Mouse (Mus musculus) olfactory bulb, adult 2 months (tissue): ENCODE results near the gene Sox2. TPM values are rescaled to one million over a fixed set of nuclear protein-coding genes. Genes with fewer than 3 reads are reported as not detected.

ENCODE experiments used
- H3K27ac ChIP-seq: fragments of 200-500 bp; 2 replicates; pipeline ENCODE4 v1.5.1; 2012; ENCODE audit warnings: low read depth, low read length; ENCODE audit not compliant: insufficient read depth
- H3K4me1 ChIP-seq: fragments of 200-500 bp; 2 replicates; pipeline ENCODE4 v1.6.1; 2012; ENCODE audit warnings: low read length; ENCODE audit not compliant: control insufficient read depth, insufficient read depth
- H3K4me3 ChIP-seq: fragments of 200-500 bp; 2 replicates; pipeline ENCODE4 v1.5.1; 2012; ENCODE audit warnings: mild to moderate bottlenecking, low read depth, low read length, moderate library complexity; ENCODE audit not compliant: insufficient read depth
- CTCF ChIP-seq: fragments of 200-500 bp; IDR thresholded peaks from 2 replicates; pipeline ENCODE4 v1.5.1; 2012; ENCODE audit warnings: low read depth, mild to moderate bottlenecking, low read length, moderate library complexity; ENCODE audit not compliant: insufficient read depth
- POLR2A ChIP-seq: fragments of 200-500 bp; IDR thresholded peaks from 2 replicates; pipeline ENCODE4 v1.6.1; 2012; ENCODE audit warnings: mild to moderate bottlenecking, low read depth, low read length, moderate library complexity; ENCODE audit not compliant: insufficient read depth
- WGBS: fragments of 180-500 bp; shearing (Covaris S2); methylation state at CpG from one replicate; pipeline ENCODE4 v1.1.7; 2018; 5-methylcytosine and 5-hydroxymethylcytosine counted together
- polyA plus RNA-seq: library from polyadenylated mRNA; stranded (reverse); fragments of >200 nt; gene quantifications from 2 replicates; pipeline ENCODE4 v1.2.4, GENCODE M21; 2012; ENCODE audit warnings: low replicate concordance; ENCODE audit not compliant: missing spikeins, insufficient read depth, insufficient read length

Gene Sox2
- polyA plus RNA-seq, result not detected in 2 replicates

DNA sequence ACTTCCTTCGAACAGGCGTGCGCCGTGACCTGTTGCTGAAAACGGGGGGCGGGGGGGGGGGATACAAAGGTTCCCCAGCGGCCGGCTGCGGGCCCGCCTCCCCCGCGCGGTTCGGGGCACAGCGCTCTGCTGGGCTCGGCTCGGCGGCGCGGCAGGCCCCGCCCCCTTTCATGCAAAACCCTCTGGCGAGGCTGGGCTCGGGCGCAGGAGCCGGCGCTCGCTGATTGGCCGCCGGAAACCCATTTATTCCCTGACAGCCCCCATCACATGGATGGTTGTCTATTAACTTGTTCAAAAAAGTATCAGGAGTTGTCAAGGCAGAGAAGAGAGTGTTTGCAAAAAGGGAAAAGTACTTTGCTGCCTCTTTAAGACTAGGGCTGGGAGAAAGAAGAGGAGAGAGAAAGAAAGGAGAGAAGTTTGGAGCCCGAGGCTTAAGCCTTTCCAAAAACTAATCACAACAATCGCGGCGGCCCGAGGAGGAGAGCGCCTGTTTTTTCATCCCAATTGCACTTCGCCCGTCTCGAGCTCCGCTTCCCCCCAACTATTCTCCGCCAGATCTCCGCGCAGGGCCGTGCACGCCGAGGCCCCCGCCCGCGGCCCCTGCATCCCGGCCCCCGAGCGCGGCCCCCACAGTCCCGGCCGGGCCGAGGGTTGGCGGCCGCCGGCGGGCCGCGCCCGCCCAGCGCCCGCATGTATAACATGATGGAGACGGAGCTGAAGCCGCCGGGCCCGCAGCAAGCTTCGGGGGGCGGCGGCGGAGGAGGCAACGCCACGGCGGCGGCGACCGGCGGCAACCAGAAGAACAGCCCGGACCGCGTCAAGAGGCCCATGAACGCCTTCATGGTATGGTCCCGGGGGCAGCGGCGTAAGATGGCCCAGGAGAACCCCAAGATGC is at the start of gene Sox2:
Sox2 (plus strand) TSS at position 680 of the 895 bp plus-strand sequence.
- WGBS, result under 1% methylated on average over 86 of the region's 86 CpGs
- Histone ChIP-seq H3K4me1 (peaks cover 12% of the 10 kb centered on the region), H3K4me3 (peak within 1 kb of the TSS; percentile 79), H3K27ac (peak within 1 kb of the TSS; percentile 93)
- TF ChIP-seq CTCF, result no peak
- no peak for TF ChIP-seq POLR2A

DNA sequence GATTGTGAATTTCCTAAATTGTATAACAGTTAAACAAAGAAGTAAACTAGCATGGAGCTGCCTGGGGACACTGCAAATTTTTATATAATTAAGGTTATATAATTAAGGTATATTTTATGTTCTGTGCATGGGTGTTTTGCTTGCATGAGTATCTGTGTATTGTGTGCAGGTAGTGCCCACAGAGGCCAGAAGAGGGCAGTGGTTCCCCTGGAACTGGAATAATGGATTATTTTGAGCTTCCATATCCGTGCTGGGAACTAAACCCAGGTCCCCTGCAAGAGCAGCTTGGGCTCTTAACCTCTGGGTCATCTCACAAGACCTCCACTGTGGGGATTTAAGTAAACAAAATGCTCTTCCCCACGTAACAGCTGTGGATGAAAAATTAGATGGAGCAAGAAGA is 49.1 kb upstream of the Sox2 start:
- no peak overlapping the region for H3K27ac ChIP-seq
- TF ChIP-seq POLR2A, result no peak
- no peak for TF ChIP-seq CTCF
- 89% methylated on average over 2 of the region's 2 CpGs for WGBS
- no peak overlapping the region for H3K4me3 ChIP-seq
- no peaks in the 10 kb centered on the region for H3K4me1 ChIP-seq

DNA sequence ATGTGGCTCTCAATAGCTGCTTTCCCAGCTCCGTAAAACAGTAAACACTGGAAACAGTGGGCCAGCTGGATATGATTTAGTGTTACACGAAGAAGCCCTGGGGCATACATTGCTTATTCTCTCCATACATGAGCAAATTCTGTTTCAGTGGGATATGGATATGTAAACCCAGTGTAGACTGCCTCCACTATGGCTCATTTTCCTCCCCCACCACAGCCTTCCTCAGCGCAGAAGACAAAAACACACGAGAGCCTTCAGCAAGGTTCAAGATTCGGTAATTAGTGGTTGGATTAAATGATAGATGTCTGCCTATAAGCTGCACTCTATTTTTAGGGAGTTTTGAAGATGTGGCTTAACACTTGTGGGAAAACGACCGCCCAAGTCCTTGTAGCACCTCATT is 36.1 kb upstream of the Sox2 start:
- Histone ChIP-seq H3K27ac (0 out of 2 replicates have a peak overlapping the region, but pooled peaks have one; percentile 33), H3K4me3 (no peak overlapping the region), H3K4me1 (peaks cover 10% of the 10 kb centered on the region; the same call in 1 of the 2 replicates)
- no peak for TF ChIP-seq POLR2A
- TF ChIP-seq CTCF, result no peak
- WGBS, result 55% methylated on average over 7 of the region's 7 CpGs

DNA sequence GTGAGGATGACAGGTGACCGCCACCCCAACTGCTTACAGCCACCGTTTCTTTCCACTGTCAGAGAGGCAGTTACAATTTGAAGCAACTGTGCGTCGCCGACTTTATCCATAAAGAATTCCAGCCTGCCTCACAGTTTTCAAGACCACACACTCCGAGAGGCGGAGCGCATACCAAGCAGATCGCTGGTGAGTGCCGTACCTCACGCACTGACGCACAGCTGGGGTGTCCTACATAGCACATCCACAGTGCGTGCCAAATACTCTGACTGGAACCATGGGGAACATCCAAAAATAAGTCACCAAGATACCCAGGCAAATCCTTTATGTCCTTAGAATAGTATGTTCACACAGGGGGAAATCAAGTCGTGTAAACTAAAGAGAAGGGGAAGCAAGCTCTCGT is 34.7 kb upstream of the Sox2 start:
- no peak overlapping the region for H3K27ac ChIP-seq
- TF ChIP-seq CTCF (no peak), POLR2A (no peak)
- no peak overlapping the region for H3K4me3 ChIP-seq
- 37% methylated on average over 15 of the region's 15 CpGs for WGBS
- H3K4me1 ChIP-seq, result peaks cover 10% of the 10 kb centered on the region; the same call in 1 of the 2 replicates

DNA sequence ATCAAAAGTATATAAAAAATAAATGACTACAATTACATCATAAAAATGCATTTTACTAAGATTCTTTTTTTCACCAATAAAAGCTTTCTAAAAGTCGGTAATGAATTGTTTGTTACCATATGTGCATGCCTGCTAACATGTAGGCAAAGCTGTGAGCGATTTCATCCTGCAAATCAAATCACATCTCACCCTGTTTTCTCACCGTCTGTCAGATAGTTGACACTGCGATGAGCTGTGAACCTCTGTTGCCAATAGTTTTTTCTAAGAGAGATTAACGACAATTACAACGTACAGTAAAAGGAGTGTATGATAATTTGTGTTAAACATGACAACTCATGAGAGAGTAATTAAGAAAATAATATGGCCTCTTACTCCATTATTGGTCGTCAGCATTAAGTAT is 31.3 kb upstream of the Sox2 start:
- Histone ChIP-seq H3K4me1 (peaks cover 10% of the 10 kb centered on the region; the same call in 1 of the 2 replicates), H3K27ac (no peak overlapping the region), H3K4me3 (no peak overlapping the region)
- TF ChIP-seq CTCF (no peak), POLR2A (no peak)
- WGBS, result 71% methylated on average over 7 of the region's 7 CpGs

DNA sequence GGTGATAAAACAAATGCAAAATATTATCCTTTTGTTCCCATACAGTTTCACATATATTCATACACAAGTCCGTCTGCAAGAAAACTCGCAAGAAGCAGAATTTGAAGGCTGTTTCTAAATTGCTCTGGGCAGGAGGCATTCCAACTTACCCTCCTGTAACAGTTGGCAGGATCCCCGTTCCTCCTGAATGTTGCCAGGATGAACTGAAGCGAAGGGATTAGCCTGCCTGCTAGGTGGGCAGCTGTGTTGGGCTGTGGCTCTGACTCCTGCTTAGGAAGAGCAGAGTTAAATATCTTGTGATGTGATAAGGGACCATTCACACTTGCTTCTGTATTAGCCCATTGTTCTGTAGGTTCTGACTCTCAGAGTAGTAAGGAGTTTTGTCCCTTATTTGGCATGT is 30.1 kb upstream of the Sox2 start:
- WGBS, result 70% methylated on average over 4 of the region's 4 CpGs

DNA sequence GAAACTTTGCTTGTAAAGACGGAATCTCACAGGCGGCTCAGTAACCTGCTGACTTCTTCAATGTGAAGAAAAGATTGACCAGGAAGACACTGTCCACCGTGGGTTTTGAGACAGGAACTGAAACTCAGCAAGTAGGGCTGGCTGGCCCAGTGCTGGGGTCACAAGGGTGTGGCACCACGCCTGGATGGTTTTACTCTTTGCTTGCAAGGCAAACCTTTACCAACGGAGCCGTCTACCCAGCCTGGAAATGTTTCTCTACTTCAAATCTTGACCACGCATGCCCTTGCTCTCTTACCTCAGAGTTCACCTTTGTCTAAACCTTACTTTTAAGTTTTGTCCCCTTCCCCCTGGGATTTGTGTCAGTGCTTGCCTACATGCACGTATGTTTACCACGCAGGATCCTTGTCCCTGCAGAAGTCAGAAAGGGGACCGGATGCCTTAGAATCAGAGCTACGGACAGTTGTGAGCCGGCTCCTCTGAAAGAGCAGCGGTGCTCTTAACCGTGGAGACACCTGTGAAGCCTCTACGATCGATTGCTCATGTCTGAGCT is 25.4 kb upstream of the Sox2 start:
- Histone ChIP-seq H3K4me1 (peaks cover 3% of the 10 kb centered on the region), H3K4me3 (no peak overlapping the region), H3K27ac (no peak overlapping the region)
- no peak for TF ChIP-seq POLR2A
- no peak for TF ChIP-seq CTCF
- 95% methylated on average over 16 of the region's 16 CpGs for WGBS

More for the DNA sequence above, 30.1 kb upstream of the Sox2 start:
- no peak overlapping the region for H3K27ac ChIP-seq
- H3K4me1 ChIP-seq, result peaks cover 7% of the 10 kb centered on the region; the same call in 1 of the 2 replicates
- TF ChIP-seq CTCF (no peak), POLR2A (no peak)
- no peak overlapping the region for H3K4me3 ChIP-seq

DNA sequence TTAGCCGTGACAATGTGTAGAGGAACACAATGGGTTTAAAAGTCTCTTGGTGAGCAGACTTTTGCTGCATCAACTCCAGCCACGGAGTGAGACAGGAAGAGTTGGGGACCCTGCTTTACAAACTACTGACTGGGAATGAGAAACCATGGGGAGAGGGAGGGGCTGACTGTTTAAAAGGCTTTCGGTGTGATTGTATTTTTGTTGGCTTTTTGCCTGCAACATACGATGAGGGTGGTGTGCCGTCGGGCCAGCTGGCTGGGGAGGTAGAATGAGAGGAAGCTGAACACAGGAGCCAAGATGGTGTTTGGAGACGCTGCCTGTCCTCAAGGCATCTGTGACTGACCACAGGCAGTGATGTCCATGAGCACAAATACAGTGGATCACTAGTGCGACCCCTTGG is 23.7 kb upstream of the Sox2 start:
- no peak overlapping the region for H3K4me3 ChIP-seq

DNA sequence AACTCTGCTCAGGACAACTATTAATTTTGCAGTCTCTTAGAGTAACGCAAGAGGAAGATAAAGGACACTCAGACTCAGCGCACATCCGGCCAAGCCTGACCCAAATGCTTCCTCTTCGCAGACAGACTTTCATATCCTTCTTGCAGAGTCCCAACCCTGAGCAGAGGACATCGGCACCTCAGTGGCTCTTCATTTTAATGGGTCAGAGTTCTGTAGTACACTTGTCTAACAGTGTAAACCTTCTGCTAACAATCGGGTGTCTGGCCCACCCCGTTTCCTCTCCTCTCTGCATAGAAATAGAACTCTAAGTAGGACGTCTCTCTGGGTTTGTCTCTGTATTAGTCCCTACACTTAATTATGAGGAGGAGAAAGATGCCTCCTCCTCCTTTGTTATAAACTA is 20.2 kb upstream of the Sox2 start:
- H3K27ac ChIP-seq, result peak overlapping the region; percentile 78; the same call in 1 of the 2 replicates
- TF ChIP-seq POLR2A, result no peak
- TF ChIP-seq CTCF, result no peak

More for the DNA sequence above, 23.7 kb upstream of the Sox2 start:
- WGBS, result 49% methylated on average over 8 of the region's 8 CpGs
- no peak for TF ChIP-seq POLR2A
- TF ChIP-seq CTCF, result no peak
- Histone ChIP-seq H3K4me1 (peaks cover 7% of the 10 kb centered on the region), H3K27ac (no peak overlapping the region)

More for the DNA sequence above, 20.2 kb upstream of the Sox2 start:
- no peak overlapping the region for H3K4me3 ChIP-seq
- WGBS, result 25% methylated on average over 8 of the region's 8 CpGs
- H3K4me1 ChIP-seq, result peaks cover 16% of the 10 kb centered on the region
